Mouse (Mus musculus) CH12.LX (cell line): ENCODE data around the gene Olfr157. TPM values are rescaled to one million over a fixed set of nuclear protein-coding genes. Genes with fewer than 3 reads are reported as not detected.

Experiments used
- DNase-seq: peaks from one replicate; pipeline ENCODE4 v3.0.0-alpha.2; 2013; ENCODE audit errors: extremely low read depth
- H3K27ac ChIP-seq: 2 replicates; pipeline ENCODE4 v1.5.1; 2012; ENCODE audit warnings: low read depth, mild to moderate bottlenecking, control low read depth, moderate library complexity; ENCODE audit not compliant: insufficient read depth
- H3K27me3 ChIP-seq: replicated peaks from 2 replicates; pipeline ENCODE3; 2012; ENCODE audit warnings: inconsistent platforms
- H3K36me3 ChIP-seq, 2 experiments: replicated peaks in 1 of 2; 2 replicates each; pipeline versions ENCODE3 to v1.6.1; 2012; ENCODE audit warnings: inconsistent platforms in 1 of 2, low read length in 1 of 2, mild to moderate bottlenecking in 1 of 2, mixed read lengths in 1 of 2, moderate library complexity in 1 of 2; ENCODE audit not compliant: control insufficient read depth in 1 of 2, insufficient read depth in 1 of 2
- H3K4me1 ChIP-seq, 2 experiments: 2 replicates each; pipeline ENCODE4 v1.6.1; 2012; ENCODE audit warnings: inconsistent platforms in 1 of 2, moderate library complexity in 1 of 2; ENCODE audit not compliant: insufficient read depth in 2 of 2, control insufficient read depth in 1 of 2
- H3K4me2 ChIP-seq: 2 replicates; pipeline ENCODE4 v1.6.1; 2012; ENCODE audit warnings: low read depth, mild to moderate bottlenecking, control low read depth; ENCODE audit not compliant: poor library complexity, insufficient read depth, severe bottlenecking
- H3K4me3 ChIP-seq, 3 experiments: fragments of 150-350 bp in 1 of 3; sonication (generic) in 1 of 3; replicated peaks in 1 of 3; 2 replicates each; pipeline versions ENCODE3 to v1.5.1; 2011 to 2012; ENCODE audit warnings: low read depth in 2 of 3, low read length in 2 of 3, mild to moderate bottlenecking in 2 of 3, moderate library complexity in 2 of 3, control low read depth in 1 of 3, improper control_type of control experiment in 1 of 3, inconsistent platforms in 1 of 3, mixed read lengths in 1 of 3; ENCODE audit not compliant: poor library complexity in 1 of 3
- H3K79me2 ChIP-seq: replicated peaks from 2 replicates; pipeline ENCODE4 v1.6.1; 2012; ENCODE audit warnings: mild to moderate bottlenecking, moderate library complexity; ENCODE audit not compliant: control insufficient read depth, poor library complexity, insufficient read depth, severe bottlenecking; ENCODE audit errors: extremely low read depth
- H3K9ac ChIP-seq: 2 replicates; pipeline ENCODE4 v1.6.1; 2012; ENCODE audit warnings: low read depth, mild to moderate bottlenecking, control low read depth, moderate library complexity; ENCODE audit not compliant: insufficient read depth
- H3K9me3 ChIP-seq: replicated peaks from 2 replicates; pipeline ENCODE3; 2012; ENCODE audit warnings: low read length, inconsistent platforms, mixed read lengths
- CHD1 ChIP-seq: IDR thresholded peaks from 2 replicates; pipeline ENCODE4 v1.6.1; 2012; ENCODE audit warnings: low read depth, low read length, improper control_type of control experiment, inconsistent platforms
- CTCF ChIP-seq, 2 experiments: IDR thresholded peaks in 1 of 2; conservative IDR thresholded peaks in 1 of 2; 2 replicates each; pipeline ENCODE4 v1.5.1; 2011 to 2012; ENCODE audit warnings: low read depth in 2 of 2, low read length in 2 of 2, improper control_type of control experiment in 1 of 2, inconsistent platforms in 1 of 2, mild to moderate bottlenecking in 1 of 2, moderate library complexity in 1 of 2
- E2F4 ChIP-seq: IDR thresholded peaks from 2 replicates; pipeline ENCODE4 v1.6.1; 2011; ENCODE audit warnings: low read depth, low read length, improper control_type of control experiment; ENCODE audit not compliant: insufficient replicate concordance
- EP300 ChIP-seq: IDR thresholded peaks from 2 replicates; pipeline ENCODE4 v1.6.1; 2011; ENCODE audit warnings: low read length, improper control_type of control experiment
- ETS1 ChIP-seq: conservative IDR thresholded peaks from 2 replicates; pipeline ENCODE4 v1.6.1; 2012; ENCODE audit warnings: low read depth, mild to moderate bottlenecking, inconsistent platforms, low read length, improper control_type of control experiment, moderate library complexity
- GABPA ChIP-seq: IDR thresholded peaks from 2 replicates; pipeline ENCODE4 v1.6.1; 2012; ENCODE audit warnings: low read depth, low read length, improper control_type of control experiment, inconsistent platforms; ENCODE audit not compliant: insufficient replicate concordance
- HCFC1 ChIP-seq: IDR thresholded peaks from 2 replicates; pipeline ENCODE4 v1.6.1; 2012; ENCODE audit warnings: low read depth, mild to moderate bottlenecking, inconsistent platforms, low read length, improper control_type of control experiment
- IRF4 ChIP-seq: IDR thresholded peaks from 2 replicates; pipeline ENCODE4 v1.6.1; 2014; ENCODE audit warnings: low read depth, mild to moderate bottlenecking, inconsistent platforms, low read length, improper control_type of control experiment
- JUN ChIP-seq: IDR thresholded peaks from 2 replicates; pipeline ENCODE4 v1.6.1; 2011; ENCODE audit warnings: low read depth, mild to moderate bottlenecking, low read length, improper control_type of control experiment, moderate library complexity; ENCODE audit not compliant: insufficient read depth
- MAX ChIP-seq: IDR thresholded peaks from 2 replicates; pipeline ENCODE4 v1.6.1; 2011; ENCODE audit warnings: low read length, improper control_type of control experiment
- MAZ ChIP-seq: IDR thresholded peaks from 2 replicates; pipeline ENCODE4 v1.6.1; 2012; ENCODE audit warnings: low read depth, mild to moderate bottlenecking, inconsistent platforms, low read length, improper control_type of control experiment, moderate library complexity
- MXI1 ChIP-seq: IDR thresholded peaks from 2 replicates; pipeline ENCODE4 v1.6.1; 2011; ENCODE audit warnings: mild to moderate bottlenecking, low read depth, low read length, improper control_type of control experiment
- MYC ChIP-seq: IDR thresholded peaks from 2 replicates; pipeline ENCODE4 v1.6.1; 2011; ENCODE audit warnings: low read depth, mild to moderate bottlenecking, improper control_type of control experiment, low read length
- NELFE ChIP-seq: IDR thresholded peaks from 2 replicates; pipeline ENCODE4 v1.6.1; 2011; ENCODE audit warnings: low read depth, low read length, improper control_type of control experiment
- NRF1 ChIP-seq: IDR thresholded peaks from 2 replicates; pipeline ENCODE4 v1.6.1; 2014; ENCODE audit warnings: low read depth, mild to moderate bottlenecking, inconsistent platforms, low read length, improper control_type of control experiment, moderate library complexity
- PAX5 ChIP-seq: IDR thresholded peaks from 2 replicates; pipeline ENCODE4 v1.6.1; 2012; ENCODE audit warnings: low read length, inconsistent platforms, mixed read lengths
- POLR2A ChIP-seq: IDR thresholded peaks from 2 replicates; pipeline ENCODE4 v1.6.1; 2011; ENCODE audit warnings: low read depth, mild to moderate bottlenecking, improper control_type of control experiment, low read length
- POLR2AphosphoS2 ChIP-seq: IDR thresholded peaks from 2 replicates; pipeline ENCODE4 v1.6.1; 2011; ENCODE audit warnings: low read depth, low read length, improper control_type of control experiment
- RAD21 ChIP-seq: IDR thresholded peaks from 2 replicates; pipeline ENCODE4 v1.6.1; 2011; ENCODE audit warnings: low read depth, mild to moderate bottlenecking, low read length, improper control_type of control experiment, moderate library complexity
- RCOR1 ChIP-seq: conservative IDR thresholded peaks from 2 replicates; pipeline ENCODE4 v1.6.1; 2012; ENCODE audit warnings: low read depth, mild to moderate bottlenecking, inconsistent platforms, low read length, improper control_type of control experiment
- TBP ChIP-seq: conservative IDR thresholded peaks from 2 replicates; pipeline ENCODE4 v1.6.1; 2011; ENCODE audit warnings: low read depth, low read length, improper control_type of control experiment
- UBTF ChIP-seq: IDR thresholded peaks from 2 replicates; pipeline ENCODE4 v1.6.1; 2012; ENCODE audit warnings: low read depth, mild to moderate bottlenecking, inconsistent platforms, low read length, improper control_type of control experiment, moderate library complexity
- USF2 ChIP-seq: conservative IDR thresholded peaks from 2 replicates; pipeline ENCODE4 v1.6.1; 2011; ENCODE audit warnings: low read depth, low read length, improper control_type of control experiment
- ZC3H11A ChIP-seq: IDR thresholded peaks from 2 replicates; pipeline ENCODE4 v1.6.1; 2012; ENCODE audit warnings: low read depth, mild to moderate bottlenecking, inconsistent platforms, low read length, improper control_type of control experiment
- ZMIZ1 ChIP-seq: IDR thresholded peaks from 2 replicates; pipeline ENCODE4 v1.6.1; 2012; ENCODE audit warnings: low read depth, mild to moderate bottlenecking, inconsistent platforms, low read length, improper control_type of control experiment
- ZNF384 ChIP-seq: IDR thresholded peaks from 2 replicates; pipeline ENCODE4 v1.6.1; 2012; ENCODE audit warnings: low read depth, low read length, improper control_type of control experiment, inconsistent platforms
- dilution Hi-C: fragments of 300-500 bp; cut with MboI; formaldehyde crosslinking; loops from 2 replicates; pipeline ENCODE4 v1.14.3; 2020; ENCODE audit warnings: low sequenced_read_pairs; ENCODE audit not compliant: extremely low pct_unique_long_range_greater_than_20kb, extremely low pct_ligation_motif_present
- in situ Hi-C: fragments of 300-500 bp; cut with MboI; formaldehyde crosslinking; loops from 3 replicates; pipeline ENCODE4 v1.14.3; 2019; ENCODE audit warnings: low sequenced_read_pairs, low pct_ligation_motif_present, low pct_unique_long_range_greater_than_20kb, mixed read lengths
- polyA plus RNA-seq: library from polyadenylated mRNA; unstranded; fragments of >175 nt; gene quantifications from 2 replicates; pipeline ENCODE4 v1.2.1, GENCODE M21; 2012; ENCODE audit warnings: low read depth; ENCODE audit not compliant: insufficient read length
- total RNA-seq, 2 experiments: library from RNA; depleted of rRNA; stranded (reverse); fragments of 300-350 nt in 1 of 2; fragments of >200 nt in 1 of 2; gene quantifications; 2 replicates each; pipeline ENCODE4 v1.2.3; 2012 to 2014

The Olfr157 gene
- total and polyA plus RNA-seq, 3 experiments: 0.03 TPM; not detected in 2

GRCm38 (mm10) chr4:43879566-43879965, 39.6 kb upstream of the Olfr157 start:
- H3K4me1 ChIP-seq: peaks cover 2 to 7% of the 10 kb centered on the region in 2 experiments
- no peak overlapping the region for H3K4me2 ChIP-seq
- H3K9me3 ChIP-seq: no peaks in the 10 kb centered on the region
- in situ Hi-C loops: no loop called here
- TF ChIP-seq ZC3H11A (no peak), USF2 (no peak), NELFE (no peak), MXI1 (no peak), ZMIZ1 (no peak), MAZ (no peak), HCFC1 (no peak)
- no peak overlapping the region for H3K9ac ChIP-seq
- no peak overlapping the region for H3K27ac ChIP-seq
- no peaks in the 10 kb centered on the region for H3K36me3 ChIP-seq
- no peaks in the 10 kb centered on the region; the same call in 1 of the 2 replicates for H3K79me2 ChIP-seq
- peaks cover 11% of the 10 kb centered on the region for H3K27me3 ChIP-seq
- dilution Hi-C loops: no loop called here
- no peak for DNase-seq
- no peak overlapping the region for H3K4me3 ChIP-seq

DNA sequence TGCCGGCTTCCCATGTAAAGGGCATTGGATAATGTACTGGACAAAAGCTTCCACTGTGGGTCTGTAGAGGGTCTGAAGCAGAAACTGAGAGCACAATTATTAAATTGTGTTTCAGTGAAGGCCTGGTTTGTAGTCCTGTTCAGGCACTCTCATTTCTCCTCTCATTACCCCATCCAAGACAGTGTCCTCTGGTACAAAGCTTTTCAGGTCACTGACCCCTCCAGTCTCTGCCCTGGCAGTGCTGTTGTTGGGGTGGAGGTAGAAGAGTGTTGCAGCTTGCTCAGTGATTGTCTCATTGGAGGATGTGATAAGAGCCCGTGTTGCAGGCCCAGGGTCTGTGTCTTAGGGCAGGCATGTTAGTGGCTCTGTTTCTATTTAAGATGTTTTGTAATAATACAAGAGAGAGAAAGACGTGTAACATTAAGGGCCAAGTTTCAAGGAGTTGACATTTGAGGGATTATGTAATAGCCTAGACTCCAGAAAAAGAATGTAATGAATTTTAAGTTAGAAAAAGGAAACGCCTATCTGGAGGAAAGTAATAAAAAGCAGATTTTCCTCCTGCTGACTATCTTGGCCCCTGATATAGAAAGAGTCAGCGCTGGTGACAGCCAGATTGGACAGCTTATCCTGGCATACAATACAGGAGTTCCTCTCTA, 38.2 kb upstream of the Olfr157 start:
- Histone ChIP-seq H3K9ac (no peak overlapping the region), H3K27me3 (peaks cover 20% of the 10 kb centered on the region), H3K36me3 (no peaks in the 10 kb centered on the region), H3K9me3 (peaks cover 4% of the 10 kb centered on the region), H3K4me3 (no peak overlapping the region), H3K4me2 (no peak overlapping the region), H3K79me2 (no peaks in the 10 kb centered on the region; the same call in 1 of the 2 replicates), H3K4me1 (peaks cover 2 to 7% of the 10 kb centered on the region in 2 experiments), H3K27ac (no peak overlapping the region)
- dilution Hi-C loops (no loop called here), in situ Hi-C loops (no loop called here)
- DNase-seq: no peak
- TF ChIP-seq PAX5 (no peak), CHD1 (no peak), UBTF (no peak), ETS1 (no peak), POLR2A (no peak), CTCF (conservative IDR thresholded peaks at IDR 0.05 in 1 of 2, IDR thresholded peaks at IDR 0.05 in 1 of 2; ENCODE audit: low read depth in 2 of 2, low read length in 2 of 2) (no peak), ZNF384 (no peak)

GRCm38 (mm10) chr4:43877230-43877629, 37.2 kb upstream of the Olfr157 start:
- TF ChIP-seq E2F4 (no peak), MAX (no peak), PAX5 (no peak), JUN (no peak), RAD21 (no peak), TBP (no peak), NRF1 (no peak), IRF4 (no peak), GABPA (no peak), ZC3H11A (no peak), MYC (no peak), EP300 (no peak), RCOR1 (no peak), POLR2AphosphoS2 (no peak)
- H3K79me2 ChIP-seq: no peaks in the 10 kb centered on the region; the same call in 1 of the 2 replicates
- in situ Hi-C loops (no loop called here), dilution Hi-C loops (no loop called here)
- H3K4me1 ChIP-seq: peaks cover 2 to 7% of the 10 kb centered on the region in 2 experiments
- peaks cover 11% of the 10 kb centered on the region for H3K9me3 ChIP-seq
- peaks cover 25% of the 10 kb centered on the region for H3K27me3 ChIP-seq
- H3K9ac ChIP-seq: no peak overlapping the region
- H3K4me2 ChIP-seq: no peak overlapping the region
- no peak overlapping the region for H3K27ac ChIP-seq
- H3K4me3 ChIP-seq: no peak overlapping the region
- no peak for DNase-seq
- no peaks in the 10 kb centered on the region for H3K36me3 ChIP-seq
